Mouse (Mus musculus) naive thymus-derived CD4-positive, alpha-beta T cell, adult 2 months (primary cell): Measurements from ENCODE around the gene Cdk8.

Source experiments
- DNase-seq: peaks from one replicate; pipeline ENCODE4 v3.0.0-alpha.2; 2011; ENCODE audit warnings: low read depth

Gene Cdk8

GRCm38 (mm10) chr5:146328941-146329340, 97.9 kb downstream of the Cdk8 start:
- DNase-seq = no peak

- no peak for DNase-seq
Measured at GRCm38 (mm10) chr5:146329541-146329940, 98.5 kb downstream of the Cdk8 start.

GRCm38 (mm10) chr5:146330031-146330764, 99.2 kb downstream of the Cdk8 start:
- DNase-seq = peak; percentile 48

- DNase-seq = no peak
Measured at GRCm38 (mm10) chr5:146330765-146331115, 99.7 kb downstream of the Cdk8 start.

GRCm38 (mm10) chr5:146331131-146331530, 100.1 kb downstream of the Cdk8 start:
- DNase-seq = no peak

GRCm38 (mm10) chr5:146332541-146332940, 101.5 kb downstream of the Cdk8 start:
- no peak for DNase-seq

- no peak for DNase-seq
Measured at GRCm38 (mm10) chr5:146334410-146334809, 103.4 kb downstream of the Cdk8 start.

GRCm38 (mm10) chr5:146338064-146338463, 107.0 kb downstream of the Cdk8 start:
- DNase-seq = no peak

GRCm38 (mm10) chr5:146340037-146340436, 109.0 kb downstream of the Cdk8 start:
- DNase-seq = no peak

GRCm38 (mm10) chr5:146344911-146345686, 114.1 kb downstream of the Cdk8 start:
- no peak for DNase-seq

- DNase-seq = no peak
Measured at GRCm38 (mm10) chr5:146347081-146347480, 116.1 kb downstream of the Cdk8 start.

- DNase-seq = no peak
Measured at GRCm38 (mm10) chr5:146349183-146349582, 118.2 kb downstream of the Cdk8 start.

- no peak for DNase-seq
Measured at GRCm38 (mm10) chr5:146350784-146351183, 119.8 kb downstream of the Cdk8 start.

- DNase-seq = no peak
Measured at GRCm38 (mm10) chr5:146352006-146352405, 121.0 kb downstream of the Cdk8 start.
